Mouse (Mus musculus) forebrain, embryonic 13.5 days (tissue): ENCODE data around the gene Abcc4. TPM values are rescaled to one million over a fixed set of nuclear protein-coding genes. Genes with fewer than 3 reads are reported as not detected.
"Not testable (repeated sequence)": the region's sequence is repeated elsewhere in the genome, so short reads cannot be mapped to it uniquely, and the experiment has no call there.

Experiments used
- ATAC-seq: fragments of 200-750 bp; cut with Nextera tagmentation; 2 replicates; pipeline ENCODE4 v1.8.0; 2017
- H3K27ac ChIP-seq: fragments of 300-500 bp; sonication (generic); 2 replicates; pipeline ENCODE4 v1.5.1; 2015; ENCODE audit warnings: inconsistent platforms, mild to moderate bottlenecking, moderate library complexity
- H3K27me3 ChIP-seq: fragments of 300-500 bp; sonication (generic); 2 replicates; pipeline ENCODE4 v1.6.1; 2015; ENCODE audit warnings: mild to moderate bottlenecking, inconsistent platforms
- H3K36me3 ChIP-seq: fragments of 300-500 bp; sonication (generic); 2 replicates; pipeline ENCODE4 v1.6.1; 2015; ENCODE audit warnings: mild to moderate bottlenecking, inconsistent platforms; ENCODE audit not compliant: poor library complexity, severe bottlenecking
- H3K4me1 ChIP-seq: fragments of 300-500 bp; sonication (generic); 2 replicates; pipeline ENCODE4 v1.6.1; 2015; ENCODE audit warnings: inconsistent platforms
- H3K4me2 ChIP-seq: fragments of 300-500 bp; sonication (generic); 2 replicates; pipeline ENCODE4 v1.6.1; 2015; ENCODE audit warnings: inconsistent platforms, mild to moderate bottlenecking, moderate library complexity
- H3K4me3 ChIP-seq: fragments of 300-500 bp; sonication (generic); 2 replicates; pipeline ENCODE4 v1.5.1; 2015; ENCODE audit warnings: mild to moderate bottlenecking, inconsistent platforms
- H3K9ac ChIP-seq: fragments of 300-500 bp; sonication (generic); 2 replicates; pipeline ENCODE4 v1.6.1; 2015; ENCODE audit warnings: mild to moderate bottlenecking, inconsistent platforms
- H3K9me3 ChIP-seq: fragments of 300-500 bp; sonication (generic); replicated peaks from 2 replicates; pipeline ENCODE4 v1.6.1; 2016; ENCODE audit warnings: inconsistent platforms
- WGBS: fragments of 180-500 bp; shearing (Covaris S2); methylation state at CpG from one replicate; pipeline ENCODE4 v1.1.7; 2015; 5-methylcytosine and 5-hydroxymethylcytosine counted together
- polyA plus RNA-seq: library from polyadenylated mRNA; unstranded; fragments of >200 nt; fragmentation: Nextera tagmentation; extraction: Ambion mirVana; gene quantifications from 2 replicates; pipeline ENCODE4 v1.2.1, GENCODE M21; 2015

The Abcc4 gene
- polyA plus RNA-seq, 1 experiment from 2014 or later: 1.2 TPM

DNA sequence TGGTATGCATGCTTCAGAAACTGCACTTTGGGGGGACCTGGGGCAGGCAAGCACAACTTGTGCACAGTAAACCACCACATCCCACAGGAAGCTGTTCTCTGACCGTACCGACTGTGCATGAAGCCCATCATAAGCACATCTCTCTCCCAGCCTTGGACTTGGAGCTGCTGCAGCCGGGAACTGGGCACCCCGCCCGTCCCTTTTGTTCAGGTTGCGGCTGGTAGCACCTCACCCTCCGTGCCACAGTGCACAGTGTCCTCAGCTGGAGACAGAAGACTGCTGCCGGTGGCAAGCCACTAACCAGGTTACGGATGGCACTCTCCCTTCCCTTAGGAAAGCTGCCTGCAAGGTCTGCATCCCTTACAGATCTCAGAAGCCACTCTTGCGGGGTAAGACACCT is 15.7 kb downstream of the Abcc4 start:
- WGBS: 74% methylated on average over 10 of the region's 10 CpGs
- Histone ChIP-seq H3K36me3 (no peaks in the 10 kb centered on the region), H3K4me2 (no peak overlapping the region), H3K27ac (no peak overlapping the region), H3K27me3 (no peaks in the 10 kb centered on the region), H3K9me3 (no peaks in the 10 kb centered on the region), H3K4me3 (no peak overlapping the region), H3K4me1 (peaks cover 9% of the 10 kb centered on the region), H3K9ac (0 out of 2 replicates have a peak overlapping the region, but pooled peaks have one; percentile 14)
- ATAC-seq: no peak

DNA sequence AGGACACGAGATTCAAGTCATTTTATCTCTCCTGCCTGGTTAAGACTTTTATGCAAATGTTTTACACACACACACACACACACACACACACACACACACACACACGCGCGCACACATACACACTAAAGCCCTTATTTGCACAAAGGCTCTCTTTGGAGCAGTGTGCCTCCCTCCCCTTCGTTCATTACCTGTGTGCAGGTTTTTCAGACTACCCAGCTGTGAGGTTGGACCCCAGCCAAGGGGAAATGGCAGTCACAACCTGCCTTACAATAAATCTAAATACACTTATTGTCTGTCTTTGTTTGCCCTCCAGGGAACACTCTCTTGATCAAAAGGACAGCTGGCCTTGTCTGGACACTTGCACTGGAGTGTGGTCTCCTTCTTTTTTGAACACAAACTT is 17.4 kb downstream of the Abcc4 start:
- no peaks in the 10 kb centered on the region for H3K27me3 ChIP-seq
- no peak overlapping the region for H3K4me3 ChIP-seq
- 51% methylated on average over 5 of the region's 5 CpGs for WGBS
- no peak overlapping the region for H3K4me2 ChIP-seq
- peaks cover 9% of the 10 kb centered on the region for H3K4me1 ChIP-seq
- no peaks in the 10 kb centered on the region for H3K9me3 ChIP-seq
- H3K36me3 ChIP-seq: no peaks in the 10 kb centered on the region
- ATAC-seq: 0 out of 2 replicates have a peak, but pooled peaks have one; percentile 21
- H3K9ac ChIP-seq: no peak overlapping the region
- no peak overlapping the region for H3K27ac ChIP-seq

DNA sequence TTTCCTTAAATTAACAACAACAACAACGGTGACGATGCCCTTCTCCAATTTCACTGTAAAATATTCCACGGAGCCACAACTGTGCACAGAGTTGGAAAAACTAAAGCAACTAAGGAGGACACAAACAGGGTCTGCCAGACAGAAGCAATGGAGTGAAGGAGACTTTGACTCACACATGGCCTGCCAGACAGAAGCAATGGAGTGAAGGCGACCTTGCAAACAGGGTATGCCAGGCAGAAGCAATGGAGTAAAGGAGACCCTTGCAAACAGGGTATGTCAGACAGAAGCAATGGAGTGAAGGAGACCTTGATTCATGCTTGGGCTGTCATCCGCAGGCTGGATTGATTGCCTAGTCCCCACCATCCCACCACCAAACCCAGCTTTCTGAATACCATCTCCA is 19.2 kb downstream of the Abcc4 start:
- H3K4me1 ChIP-seq: peaks cover 9% of the 10 kb centered on the region
- H3K27me3 ChIP-seq: no peaks in the 10 kb centered on the region
- no peak overlapping the region for H3K4me2 ChIP-seq
- no peak for ATAC-seq
- WGBS: 84% methylated on average over 5 of the region's 5 CpGs
- no peaks in the 10 kb centered on the region for H3K9me3 ChIP-seq
- H3K4me3 ChIP-seq: no peak overlapping the region
- no peak overlapping the region for H3K9ac ChIP-seq
- H3K36me3 ChIP-seq: no peaks in the 10 kb centered on the region
- no peak overlapping the region for H3K27ac ChIP-seq

DNA sequence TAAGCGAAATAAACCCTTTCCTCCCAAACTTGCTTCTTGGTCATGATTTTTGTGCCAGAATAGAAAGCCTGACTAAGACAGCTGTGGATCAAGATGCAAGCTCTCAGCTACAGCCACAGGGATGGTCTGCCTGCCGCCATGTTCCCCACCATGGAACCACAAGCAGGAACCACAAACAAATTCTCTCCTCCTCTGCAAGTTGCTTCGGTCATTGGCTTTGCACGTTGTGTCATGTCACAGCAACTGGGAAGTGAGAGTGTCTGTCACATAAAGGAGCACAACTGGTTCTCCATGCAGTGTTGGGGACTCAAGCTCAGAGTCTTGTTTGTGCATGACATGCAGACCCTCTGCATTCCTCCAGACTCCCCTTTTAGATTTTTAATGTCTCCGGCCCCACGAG is 20.4 kb downstream of the Abcc4 start:
- ATAC-seq: no peak
- WGBS: 96% methylated on average over 6 of the region's 6 CpGs
- Histone ChIP-seq H3K4me3 (no peak overlapping the region), H3K4me2 (no peak overlapping the region), H3K27me3 (no peaks in the 10 kb centered on the region), H3K9me3 (no peaks in the 10 kb centered on the region), H3K36me3 (no peaks in the 10 kb centered on the region), H3K27ac (no peak overlapping the region), H3K4me1 (peaks cover 9% of the 10 kb centered on the region), H3K9ac (no peak overlapping the region)

DNA sequence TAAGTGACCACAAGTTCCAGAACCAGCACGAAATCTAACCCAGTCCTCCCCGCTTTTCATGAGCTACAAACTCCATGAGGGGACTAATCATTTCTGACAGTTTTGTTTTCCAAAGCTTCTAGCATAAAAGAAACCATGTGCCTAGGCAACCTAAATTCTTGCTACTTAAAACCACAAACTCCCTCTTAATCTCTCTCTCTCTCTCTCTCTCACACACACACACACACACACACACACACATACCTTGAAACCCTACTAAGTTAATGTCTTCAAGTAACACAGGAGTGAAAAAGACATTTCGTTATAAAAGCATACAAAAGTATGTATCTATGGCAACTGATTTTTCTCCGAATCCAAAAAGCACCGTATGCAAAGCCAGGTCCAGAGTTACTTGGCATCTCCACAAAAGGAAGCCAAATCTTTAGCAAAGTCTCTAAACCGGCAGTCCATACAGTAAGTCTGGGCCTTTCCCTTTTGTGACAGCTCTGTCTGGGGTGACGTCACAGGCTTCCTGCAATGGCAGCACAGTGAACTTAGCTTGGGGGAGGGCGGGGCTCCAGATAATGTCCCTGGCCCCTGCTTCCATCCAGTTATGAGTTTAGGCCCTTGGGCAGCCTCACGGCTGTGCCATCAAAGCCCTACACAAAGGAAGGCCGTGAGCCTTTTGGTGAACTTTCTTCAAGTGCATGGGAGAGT is 23.5 kb downstream of the Abcc4 start:
- no peak overlapping the region for H3K9ac ChIP-seq
- WGBS: 64% methylated on average over 10 of the region's 10 CpGs
- H3K27ac ChIP-seq: no peak overlapping the region
- no peak overlapping the region for H3K4me3 ChIP-seq
- H3K9me3 ChIP-seq: no peaks in the 10 kb centered on the region
- no peak overlapping the region for H3K4me2 ChIP-seq
- H3K27me3 ChIP-seq: no peaks in the 10 kb centered on the region
- H3K4me1 ChIP-seq: no peaks in the 10 kb centered on the region
- H3K36me3 ChIP-seq: no peaks in the 10 kb centered on the region
- no peak for ATAC-seq

DNA sequence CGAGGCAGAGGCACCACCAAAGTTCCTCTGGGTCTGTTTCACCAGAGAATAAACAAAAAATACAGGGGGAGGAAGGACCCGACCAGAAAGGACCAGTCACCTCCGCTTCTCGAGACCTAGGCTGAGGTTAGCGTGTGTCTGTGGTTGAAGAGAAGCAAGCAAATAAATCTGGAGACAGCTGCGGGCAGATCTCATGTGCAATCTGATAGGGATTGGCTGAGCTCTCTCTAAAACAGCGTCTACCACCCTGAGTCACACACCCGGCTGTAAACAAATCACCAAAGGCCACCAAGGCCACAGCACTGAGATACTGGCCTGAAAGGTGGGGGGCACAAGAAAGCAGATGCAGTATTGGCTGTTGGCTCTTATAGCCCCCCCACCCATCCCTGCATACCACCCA is 24.9 kb downstream of the Abcc4 start:
- H3K9me3 ChIP-seq: no peaks in the 10 kb centered on the region
- H3K4me2 ChIP-seq: no peak overlapping the region
- 90% methylated on average over 8 of the region's 8 CpGs for WGBS
- H3K27ac ChIP-seq: no peak overlapping the region
- no peak overlapping the region for H3K9ac ChIP-seq
- H3K36me3 ChIP-seq: no peaks in the 10 kb centered on the region
- no peak for ATAC-seq
- H3K4me1 ChIP-seq: peaks cover 4% of the 10 kb centered on the region; the same call in 1 of the 2 replicates
- H3K4me3 ChIP-seq: no peak overlapping the region
- no peaks in the 10 kb centered on the region for H3K27me3 ChIP-seq

DNA sequence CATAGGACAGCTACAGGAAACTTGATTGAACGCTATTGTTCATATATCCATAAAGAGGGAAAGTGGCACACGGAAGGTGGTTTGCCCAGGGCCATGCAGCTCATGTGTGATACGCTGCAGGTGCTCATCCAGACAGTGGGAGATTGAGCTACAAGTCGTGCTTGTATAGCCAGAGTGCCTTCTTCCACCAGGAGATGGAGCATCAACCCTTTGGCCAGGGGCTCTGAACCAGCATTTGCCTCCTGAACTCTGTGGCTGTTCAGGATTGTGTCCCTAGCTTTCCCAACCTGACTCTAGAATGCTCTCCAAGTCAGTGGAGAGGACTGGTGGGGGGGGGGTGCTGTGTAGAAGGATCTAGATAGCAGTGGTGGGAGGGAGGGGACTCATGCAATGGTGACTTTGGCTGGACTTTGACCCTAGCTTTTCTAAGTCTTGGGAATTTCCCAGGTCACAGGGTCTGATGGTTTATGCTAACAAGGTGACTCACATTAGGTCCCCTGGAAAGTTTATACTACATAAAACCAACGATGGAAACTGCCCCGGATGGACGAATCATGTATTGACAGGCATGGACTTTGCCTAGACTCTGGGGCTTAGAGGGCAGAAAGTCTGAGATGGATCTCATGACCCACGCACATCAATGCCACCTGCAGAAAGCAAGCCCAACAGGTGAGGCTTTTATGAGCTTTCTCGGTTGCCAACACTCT is 27.6 kb downstream of the Abcc4 start:
- H3K4me1 ChIP-seq: peaks cover 4% of the 10 kb centered on the region; the same call in 1 of the 2 replicates
- no peak for ATAC-seq
- no peaks in the 10 kb centered on the region for H3K27me3 ChIP-seq
- H3K27ac ChIP-seq: no peak overlapping the region
- no peak overlapping the region for H3K4me3 ChIP-seq
- H3K9ac ChIP-seq: no peak overlapping the region
- H3K9me3 ChIP-seq: no peaks in the 10 kb centered on the region
- no peak overlapping the region for H3K4me2 ChIP-seq
- WGBS: 92% methylated on average over 9 of the region's 9 CpGs
- no peaks in the 10 kb centered on the region for H3K36me3 ChIP-seq

DNA sequence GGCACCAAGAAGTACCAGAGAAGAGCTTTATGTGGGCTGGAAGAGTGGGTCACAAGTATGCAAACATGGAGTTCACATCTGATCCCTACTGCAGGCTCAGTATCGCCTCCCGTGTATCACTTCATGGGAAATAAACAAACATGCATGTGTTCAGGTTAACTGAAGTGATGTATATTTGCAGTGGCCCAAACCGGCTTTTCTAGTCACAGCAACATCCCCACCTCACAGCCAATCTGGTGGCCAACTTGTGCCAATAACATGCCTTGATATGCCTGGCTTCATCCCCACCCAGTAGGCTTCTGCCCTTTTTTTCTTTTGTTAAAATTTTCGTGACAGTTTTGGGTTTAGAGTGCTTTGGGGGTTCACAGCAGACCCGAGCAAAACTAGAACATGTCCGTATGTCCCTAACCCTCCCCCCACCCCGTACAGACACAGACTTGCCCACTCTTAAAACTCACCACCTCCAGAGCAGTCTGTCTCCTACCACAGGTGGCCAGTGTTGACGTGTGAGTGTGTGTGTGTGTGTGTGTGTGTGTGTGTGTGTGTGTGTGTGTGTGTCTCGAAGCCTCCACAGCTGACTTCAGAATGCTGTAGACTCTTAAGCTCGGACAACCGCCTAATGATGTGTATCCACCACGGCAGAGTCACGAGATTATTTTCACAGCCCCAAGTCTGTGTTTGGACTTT is 29.6 kb downstream of the Abcc4 start:
- no peak overlapping the region for H3K9ac ChIP-seq
- peaks cover 4% of the 10 kb centered on the region; the same call in 1 of the 2 replicates for H3K4me1 ChIP-seq
- H3K27ac ChIP-seq: no peak overlapping the region
- H3K4me3 ChIP-seq: no peak overlapping the region
- H3K36me3 ChIP-seq: no peaks in the 10 kb centered on the region
- ATAC-seq: no peak
- H3K9me3 ChIP-seq: no peaks in the 10 kb centered on the region
- 83% methylated on average over 13 of the region's 13 CpGs for WGBS
- no peaks in the 10 kb centered on the region for H3K27me3 ChIP-seq
- no peak overlapping the region for H3K4me2 ChIP-seq

DNA sequence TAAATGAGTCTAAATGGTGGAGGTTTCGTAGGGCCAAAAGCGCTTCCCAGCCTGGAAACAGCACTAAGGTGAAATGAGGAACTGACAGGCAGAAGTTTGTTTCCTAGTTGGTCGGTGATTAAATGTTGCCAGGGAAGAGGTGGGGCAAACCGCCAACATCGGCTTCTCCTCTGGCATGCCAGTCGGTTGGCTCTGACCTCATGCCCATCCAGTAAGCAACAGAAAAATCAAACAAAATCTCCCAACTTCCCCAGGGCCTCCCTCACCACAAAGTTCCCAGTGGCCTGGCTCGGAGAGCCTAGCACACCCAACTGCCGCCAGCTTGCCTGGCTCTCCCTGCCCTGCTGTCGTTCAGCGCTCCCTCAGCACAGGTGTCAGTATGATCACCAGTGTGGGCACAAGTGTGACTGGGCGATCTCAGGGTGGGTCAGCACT is 31.3 kb downstream of the Abcc4 start:
- H3K4me2 ChIP-seq: no peak overlapping the region
- no peak overlapping the region for H3K4me3 ChIP-seq
- H3K36me3 ChIP-seq: no peaks in the 10 kb centered on the region
- H3K27me3 ChIP-seq: no peaks in the 10 kb centered on the region
- no peaks in the 10 kb centered on the region for H3K9me3 ChIP-seq
- no peak overlapping the region for H3K27ac ChIP-seq
- 82% methylated on average over 11 of the region's 11 CpGs for WGBS
- peaks cover 4% of the 10 kb centered on the region; the same call in 1 of the 2 replicates for H3K4me1 ChIP-seq
- no peak overlapping the region for H3K9ac ChIP-seq
- no peak; the same call in 1 of the 2 replicates for ATAC-seq

DNA sequence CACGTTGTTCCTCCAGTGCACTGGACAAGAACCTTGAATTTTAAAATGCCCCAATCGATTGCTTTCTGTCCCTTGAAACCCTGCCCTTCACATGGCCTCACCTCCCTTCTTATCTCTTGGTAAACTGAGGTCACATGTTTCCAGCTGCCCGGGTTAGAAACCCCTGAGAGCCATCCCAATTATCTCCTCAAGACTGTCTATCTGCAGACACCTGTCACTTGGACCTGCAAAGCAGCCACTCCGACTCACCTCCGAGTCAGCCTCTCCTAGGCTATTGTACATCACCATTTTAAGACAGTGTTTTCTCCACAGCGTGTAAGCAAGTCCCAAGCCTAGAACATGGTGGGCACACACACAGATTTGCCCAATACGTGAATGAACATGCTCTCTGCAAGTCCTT is 31.8 kb downstream of the Abcc4 start:
- no peak for ATAC-seq
- no peak overlapping the region for H3K4me2 ChIP-seq
- peaks cover 4% of the 10 kb centered on the region; the same call in 1 of the 2 replicates for H3K4me1 ChIP-seq
- no peaks in the 10 kb centered on the region for H3K36me3 ChIP-seq
- H3K9ac ChIP-seq: no peak overlapping the region
- WGBS: 87% methylated on average over 7 of the region's 7 CpGs
- H3K27me3 ChIP-seq: no peaks in the 10 kb centered on the region
- no peak overlapping the region for H3K4me3 ChIP-seq
- H3K9me3 ChIP-seq: no peaks in the 10 kb centered on the region
- H3K27ac ChIP-seq: no peak overlapping the region

DNA sequence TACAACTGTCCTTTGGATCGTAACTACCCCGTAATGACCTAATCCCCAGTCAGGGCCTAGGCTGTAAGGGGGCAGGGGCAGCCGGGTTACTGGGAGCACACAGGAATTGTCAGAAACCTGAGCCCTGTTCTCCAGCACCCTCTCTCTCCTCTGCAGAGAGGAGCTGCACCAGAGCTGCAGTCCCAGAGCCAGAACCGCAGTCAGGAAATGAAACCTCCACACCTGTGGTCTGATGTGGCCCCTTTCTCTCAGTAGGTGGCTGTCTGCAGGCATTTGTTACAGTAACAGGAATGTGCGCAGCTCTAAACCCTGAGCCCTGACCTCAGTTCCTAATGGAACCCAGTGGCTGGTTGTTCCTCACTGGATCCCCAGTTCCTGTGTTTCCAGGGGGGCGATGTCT is 32.5 kb downstream of the Abcc4 start:
- no peak for ATAC-seq
- H3K9ac ChIP-seq: no peak overlapping the region
- no peaks in the 10 kb centered on the region for H3K9me3 ChIP-seq
- H3K4me2 ChIP-seq: no peak overlapping the region
- no peak overlapping the region for H3K4me3 ChIP-seq
- no peaks in the 10 kb centered on the region for H3K27me3 ChIP-seq
- no peaks in the 10 kb centered on the region for H3K36me3 ChIP-seq
- WGBS: 75% methylated on average over 6 of the region's 6 CpGs
- no peak overlapping the region for H3K27ac ChIP-seq
- peaks cover 4% of the 10 kb centered on the region; the same call in 1 of the 2 replicates for H3K4me1 ChIP-seq

DNA sequence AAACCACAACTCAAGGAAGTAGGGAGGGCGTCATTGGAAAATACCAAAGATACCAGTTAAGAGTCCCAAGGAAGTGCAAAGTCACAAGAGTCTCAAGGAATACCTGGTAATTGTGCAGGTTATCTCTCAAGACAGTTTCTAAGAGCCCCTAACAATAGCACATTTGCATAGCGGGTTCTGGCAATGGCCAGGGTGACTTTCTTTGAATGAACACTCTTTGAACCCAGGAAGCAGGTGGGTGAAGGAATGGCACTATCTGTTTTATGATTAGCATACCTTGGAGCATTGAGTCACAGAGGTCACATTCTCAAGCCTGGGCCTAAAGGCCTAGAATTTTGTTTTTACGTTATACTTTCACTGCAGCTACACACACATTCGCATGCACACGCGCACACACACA is 33.1 kb downstream of the Abcc4 start:
- not testable (repeated sequence) for H3K4me2 ChIP-seq, H3K27ac ChIP-seq, H3K36me3 ChIP-seq, H3K9me3 ChIP-seq, H3K4me3 ChIP-seq, H3K9ac ChIP-seq, ATAC-seq, H3K27me3 ChIP-seq, H3K4me1 ChIP-seq
- WGBS: 95% methylated on average over 6 of the region's 6 CpGs
